Mouse (Mus musculus): ENCODE data around the gene Gm3453. TPM values are rescaled to one million over a fixed set of nuclear protein-coding genes. Genes with fewer than 3 reads are reported as not detected.
"Not testable (repeated sequence)": the region's sequence is repeated elsewhere in the genome, so short reads cannot be mapped to it uniquely, and the experiment has no call there.

Gm3453 gene
- total RNA-seq (2014; fragmentation: Nextera tagmentation) (not detected in 2 replicates), total RNA-seq (2017) (not detected in 2 replicates)

- ATAC-seq (replicated peaks; ENCODE audit: poor library complexity, severe bottlenecking) = not testable (repeated sequence)
Observed at GRCm38 (mm10) chr14:5979037-5979436, at the start of gene Gm3453. TSS of gene Gm3453 (minus strand) at chr14:5979137.

- ATAC-seq (replicated peaks; ENCODE audit: poor library complexity, severe bottlenecking) = not testable (repeated sequence)
Observed at GRCm38 (mm10) chr14:5987136-5987535, 8.2 kb upstream of the Gm3453 start.

GRCm38 (mm10) chr14:5962441-5962840, 16.5 kb downstream of the Gm3453 start:
- not testable (repeated sequence) for ATAC-seq (replicated peaks; ENCODE audit: poor library complexity, severe bottlenecking)

- not testable (repeated sequence) for ATAC-seq (replicated peaks; ENCODE audit: poor library complexity, severe bottlenecking)
Observed at GRCm38 (mm10) chr14:5961635-5962034, 17.3 kb downstream of the Gm3453 start, which contains the start of gene Gm3248. TSS of gene Gm3248 (minus strand) at chr14:5961745.

- ATAC-seq (replicated peaks; ENCODE audit: poor library complexity, severe bottlenecking) = not testable (repeated sequence)
Observed at GRCm38 (mm10) chr14:5961102-5961501, 17.8 kb downstream of the Gm3453 start.

- not testable (repeated sequence) for ATAC-seq (replicated peaks; ENCODE audit: poor library complexity, severe bottlenecking)
Observed at GRCm38 (mm10) chr14:5960479-5960878, 18.5 kb downstream of the Gm3453 start.

- ATAC-seq (replicated peaks; ENCODE audit: poor library complexity, severe bottlenecking) = not testable (repeated sequence)
Observed at GRCm38 (mm10) chr14:5923276-5923675, 55.7 kb downstream of the Gm3453 start.

Other genes with a start within 250 kb of the Gm3453 start
- 1.3 TPM in 1 of 2 replicates, not detected in the other for gene Gm3373, start 237.6 kb downstream of the Gm3453 start, total RNA-seq (2014; fragmentation: Nextera tagmentation)
- 0.99 TPM in 1 of 2 replicates, not detected in the other for gene Gm3373, start 237.6 kb downstream of the Gm3453 start, total RNA-seq (2017)
- gene Gm3383, start 171.2 kb downstream of the Gm3453 start, total RNA-seq (2014; fragmentation: Nextera tagmentation) = 1.6 TPM in 1 of 2 replicates, not detected in the other
- gene Gm3383, start 171.2 kb downstream of the Gm3453 start, total RNA-seq (2017) = 0.21 and 0.43 TPM in 2 replicates
- not detected in 2 replicates for gene Gm3424, start 148.8 kb downstream of the Gm3453 start, total RNA-seq (2014; fragmentation: Nextera tagmentation)
- not detected in 2 replicates for gene Gm3424, start 148.8 kb downstream of the Gm3453 start, total RNA-seq (2017)
- gene Gm8237, start 98.8 kb downstream of the Gm3453 start, total RNA-seq (2014; fragmentation: Nextera tagmentation) = not detected in 2 replicates
- not detected in 2 replicates for gene Gm8237, start 98.8 kb downstream of the Gm3453 start, total RNA-seq (2017)
- gene Gm3248, start 17.4 kb downstream of the Gm3453 start, total RNA-seq (2014; fragmentation: Nextera tagmentation) = not detected in 2 replicates
- not detected in 2 replicates for gene Gm3248, start 17.4 kb downstream of the Gm3453 start, total RNA-seq (2017)
- not detected in 2 replicates for gene Gm6337, start 79.1 kb upstream of the Gm3453 start, total RNA-seq (2014; fragmentation: Nextera tagmentation)
- not detected in 2 replicates for gene Gm6337, start 79.1 kb upstream of the Gm3453 start, total RNA-seq (2017)
- not detected in 2 replicates for gene Gm8206, start 114.8 kb upstream of the Gm3453 start, total RNA-seq (2014; fragmentation: Nextera tagmentation)
- 0.30 TPM in 1 of 2 replicates, not detected in the other for gene Gm8206, start 114.8 kb upstream of the Gm3453 start, total RNA-seq (2017)
- 0.70 and 0.86 TPM in 2 replicates for gene Gm3468, start 129.5 kb upstream of the Gm3453 start, total RNA-seq (2014; fragmentation: Nextera tagmentation)
- not detected in 2 replicates for gene Gm3468, start 129.5 kb upstream of the Gm3453 start, total RNA-seq (2017)
- gene Gm3476, start 146.7 kb upstream of the Gm3453 start, total RNA-seq (2014; fragmentation: Nextera tagmentation) = not detected in 2 replicates
- gene Gm3476, start 146.7 kb upstream of the Gm3453 start, total RNA-seq (2017) = not detected in 2 replicates
- not detected in 2 replicates for gene Gm21560, start 240.2 kb upstream of the Gm3453 start, total RNA-seq (2014; fragmentation: Nextera tagmentation)
- gene Gm21560, start 240.2 kb upstream of the Gm3453 start, total RNA-seq (2017) = not detected in 2 replicates

Data from granulocyte monocyte progenitor cell, adult 5-6 weeks (primary cell).